Mouse (Mus musculus) liver, embryonic 14.5 days (tissue): ENCODE results near the gene Taar7b.

ENCODE experiments used
- CTCF ChIP-seq: IDR thresholded peaks from 2 replicates; pipeline ENCODE4 v1.5.1; 2016; ENCODE audit warnings: antibody characterized with exemption, low read depth, control low read depth
- EP300 ChIP-seq: IDR thresholded peaks from 2 replicates; pipeline ENCODE4 v1.6.1; 2016; ENCODE audit warnings: antibody characterized with exemption, low read depth

GRCm38 (mm10) chr10:24040120-24040869, 40.6 kb downstream of the Taar7b start:
- TF ChIP-seq CTCF (no peak), EP300 (peak; percentile 74)
